Mouse (Mus musculus): Measurements from ENCODE around the gene Cnga2. TPM values are rescaled to one million over a fixed set of nuclear protein-coding genes. Genes with fewer than 3 reads are reported as not detected.
"Not testable (repeated sequence)": the region's sequence is repeated elsewhere in the genome, so short reads cannot be mapped to it uniquely, and the experiment has no call there.

Cnga2 gene
- polyA plus RNA-seq (2017; shearing (Covaris generic)), result not detected

- ATAC-seq, result no peak
Measured at GRCm38 (mm10) chrX:71991549-71991948, at the start of gene Cnga2. Gene Cnga2 (plus strand): TSS chrX:71991849.

DNA sequence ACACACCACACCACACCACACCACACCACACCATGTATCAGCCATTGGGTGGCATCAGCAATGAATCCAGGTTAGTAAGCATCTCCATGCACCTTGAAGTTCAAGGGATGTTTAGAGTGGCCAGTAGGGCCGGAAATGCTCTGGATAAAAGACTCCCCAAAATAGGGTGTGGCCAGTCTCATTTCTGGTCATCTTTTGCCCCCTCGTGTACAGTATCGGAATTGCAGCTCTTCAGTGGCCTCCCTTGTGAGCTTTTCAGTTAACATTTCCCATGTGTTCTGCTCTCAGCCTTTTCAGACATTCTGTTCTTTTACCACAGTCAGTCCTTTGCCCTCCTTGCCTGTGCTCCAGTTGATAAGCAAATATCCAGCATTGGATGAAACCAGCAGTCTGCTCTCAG lies 45.0 kb upstream of the Cnga2 start:
- ATAC-seq, result peak; percentile 43

DNA sequence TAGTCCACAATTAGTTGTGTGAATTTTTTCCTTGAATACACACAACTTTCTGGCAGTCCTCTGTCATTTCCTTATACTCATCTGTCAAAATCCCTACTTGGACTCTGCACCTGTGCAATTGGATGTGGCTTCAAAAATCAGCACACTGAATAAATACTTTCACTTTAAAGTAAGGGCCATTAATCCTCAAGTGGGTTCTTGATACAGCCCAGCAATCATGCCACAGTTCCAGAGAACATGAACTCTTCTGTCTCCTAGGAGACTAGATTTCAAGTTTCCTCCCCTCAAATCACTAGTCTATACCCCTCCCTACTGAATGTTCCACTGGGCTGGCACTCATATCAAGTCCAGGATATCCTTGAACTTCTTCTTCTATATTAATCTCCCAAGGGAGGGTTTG lies 33.3 kb upstream of the Cnga2 start:
- no peak for ATAC-seq

DNA sequence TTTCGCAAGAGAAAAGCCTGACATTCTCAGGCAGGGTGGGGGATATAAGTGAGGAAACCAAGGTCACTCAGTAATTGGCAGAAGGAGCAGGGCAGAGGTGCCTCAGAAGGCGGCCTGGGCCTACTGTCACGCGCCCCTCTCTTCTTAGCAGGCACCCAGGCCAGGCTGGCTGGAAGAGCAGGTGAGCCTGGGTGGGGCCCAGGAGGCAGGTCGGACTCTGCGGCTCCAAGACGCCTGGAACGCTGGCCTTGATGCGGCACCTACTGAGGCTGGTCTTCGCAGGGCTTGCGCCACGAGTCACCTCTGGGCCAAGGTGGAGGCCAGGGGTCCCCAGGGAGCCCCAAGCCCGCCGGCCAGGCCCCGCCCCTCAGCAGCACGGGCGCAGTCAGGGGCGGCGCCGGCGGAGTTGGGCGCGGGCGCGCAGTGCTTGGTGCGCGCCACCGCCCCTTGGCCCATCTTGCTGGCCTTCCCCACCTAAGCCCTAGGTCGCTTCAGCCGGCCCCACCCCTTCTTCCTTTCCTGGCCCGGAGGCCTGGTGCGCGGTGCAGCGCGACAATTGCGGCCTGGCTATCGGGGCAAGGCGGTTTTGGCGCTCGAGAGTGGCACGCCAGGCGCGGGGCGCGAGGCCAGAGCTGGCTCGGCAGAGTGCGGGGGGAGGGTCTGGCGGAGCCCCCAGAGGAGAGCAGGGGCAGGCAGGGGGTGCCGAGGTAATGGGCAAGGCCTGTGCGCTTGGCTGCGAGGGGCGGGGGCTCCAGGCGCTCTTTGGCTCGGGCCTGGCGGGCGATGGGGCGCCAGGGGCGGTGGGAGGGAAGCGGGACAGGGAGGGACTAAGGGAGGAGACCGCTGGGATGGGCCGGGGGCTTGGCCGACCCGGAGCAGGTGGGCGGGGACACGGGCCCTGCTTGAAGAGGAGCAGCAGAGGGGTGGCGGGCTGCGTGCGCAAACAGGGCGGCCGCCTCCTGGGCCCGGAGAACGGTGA lies 29.3 kb upstream of the Cnga2 start, which contains the start of gene Prrg3:
TSS of gene Prrg3 (plus strand) at position 552 of the 979 bp plus-strand sequence.
- no peak for ATAC-seq

DNA sequence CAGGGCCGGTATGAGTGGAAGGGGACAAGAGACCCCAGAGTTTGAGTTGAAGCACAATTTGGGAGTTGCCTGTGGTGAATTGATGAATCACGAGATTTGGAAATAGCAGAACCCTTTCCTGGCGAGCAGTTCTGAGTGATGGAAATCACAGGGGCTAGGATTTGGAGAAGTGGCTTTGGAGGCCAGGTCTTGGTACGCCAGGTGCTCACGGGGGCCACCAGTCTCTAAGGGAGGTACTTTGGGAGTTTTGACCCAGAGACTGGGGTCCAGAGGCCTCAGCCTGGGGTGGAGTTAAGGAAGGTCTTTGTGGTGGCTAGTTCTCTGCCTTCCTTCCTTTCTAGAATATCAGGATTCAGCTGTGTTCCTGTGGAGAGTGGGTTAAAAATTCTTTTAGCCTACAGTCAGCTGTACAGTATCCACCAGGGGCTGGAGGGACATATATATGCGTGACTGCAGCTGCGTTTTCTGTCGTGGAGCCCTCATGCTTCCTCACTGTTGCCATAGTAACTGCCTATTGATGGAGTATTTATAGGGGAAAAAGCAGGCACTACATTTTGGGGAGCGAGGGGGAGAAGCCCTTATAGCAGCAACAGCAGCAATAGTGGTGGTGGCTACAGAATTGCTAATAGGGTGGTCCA lies 28.3 kb upstream of the Cnga2 start:
- ATAC-seq, result no peak

- ATAC-seq, result no peak
Measured at GRCm38 (mm10) chrX:71968216-71968615, 23.4 kb upstream of the Cnga2 start.

DNA sequence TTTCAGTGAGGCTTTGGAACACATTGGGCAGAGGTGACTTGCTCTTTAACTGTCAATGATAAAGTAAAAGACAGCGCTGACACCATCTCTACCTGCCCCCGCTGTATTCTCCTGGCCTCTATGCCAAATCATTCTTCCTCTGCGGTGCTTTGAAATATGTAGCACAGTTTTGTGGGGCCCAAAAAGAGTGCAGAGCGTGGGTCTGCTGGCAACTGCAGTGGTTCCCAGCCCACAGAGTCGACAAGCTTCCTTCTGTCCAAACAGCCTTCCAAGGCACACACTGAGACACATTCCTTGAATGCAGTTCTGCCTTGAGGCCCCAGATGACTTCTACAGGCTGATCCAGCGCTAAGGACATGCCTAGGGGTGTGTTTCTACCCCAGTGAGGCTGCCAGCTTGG lies 22.8 kb upstream of the Cnga2 start:
- no peak for ATAC-seq

- no peak for ATAC-seq
Measured at GRCm38 (mm10) chrX:71971325-71971724, 20.3 kb upstream of the Cnga2 start.

DNA sequence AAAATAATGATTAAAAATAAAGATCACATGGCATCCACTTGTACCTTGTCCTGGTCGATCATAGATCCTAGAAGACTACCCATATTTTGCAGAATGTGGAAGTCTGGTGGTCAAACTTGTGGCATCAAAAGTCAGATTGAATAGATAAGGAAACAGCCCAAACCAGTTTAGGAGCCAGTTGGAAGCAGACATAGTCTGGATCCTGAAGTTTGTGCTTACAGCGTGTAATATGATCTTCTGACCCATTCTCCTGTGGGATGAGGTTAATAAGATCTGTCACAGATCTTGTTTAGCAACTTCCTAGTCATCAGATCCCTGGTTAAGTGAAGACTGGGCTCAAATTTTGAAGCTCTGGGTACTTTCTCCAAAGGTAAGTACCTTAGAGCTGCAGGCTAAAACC lies 19.0 kb upstream of the Cnga2 start, which contains the start of gene Fate1:
TSS of gene Fate1 (plus strand) at position 301 of the 400 bp plus-strand sequence.
- ATAC-seq, result no peak

GRCm38 (mm10) chrX:71977681-71978080 lies 14.0 kb upstream of the Cnga2 start:
- not testable (repeated sequence) for ATAC-seq

DNA sequence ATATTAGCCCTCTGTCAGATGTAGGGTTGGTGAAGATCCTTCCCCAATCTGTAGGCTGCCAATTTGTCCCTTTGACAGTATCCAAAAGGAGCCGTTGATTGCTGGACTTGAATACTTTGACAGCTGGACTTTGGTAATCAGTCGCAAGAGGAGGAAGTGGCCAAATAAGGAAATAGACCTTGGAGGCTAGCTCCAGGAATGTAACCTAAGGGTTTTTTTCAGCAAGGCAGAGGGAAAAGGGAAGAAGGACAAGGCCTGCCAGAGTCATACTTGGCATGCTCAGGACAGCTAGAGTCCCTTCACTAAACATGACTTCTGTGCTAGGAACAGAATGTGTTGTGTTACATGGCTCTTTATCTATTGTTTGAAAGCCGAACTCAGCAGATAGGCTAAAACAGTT lies 11.2 kb upstream of the Cnga2 start:
- no peak for ATAC-seq

DNA sequence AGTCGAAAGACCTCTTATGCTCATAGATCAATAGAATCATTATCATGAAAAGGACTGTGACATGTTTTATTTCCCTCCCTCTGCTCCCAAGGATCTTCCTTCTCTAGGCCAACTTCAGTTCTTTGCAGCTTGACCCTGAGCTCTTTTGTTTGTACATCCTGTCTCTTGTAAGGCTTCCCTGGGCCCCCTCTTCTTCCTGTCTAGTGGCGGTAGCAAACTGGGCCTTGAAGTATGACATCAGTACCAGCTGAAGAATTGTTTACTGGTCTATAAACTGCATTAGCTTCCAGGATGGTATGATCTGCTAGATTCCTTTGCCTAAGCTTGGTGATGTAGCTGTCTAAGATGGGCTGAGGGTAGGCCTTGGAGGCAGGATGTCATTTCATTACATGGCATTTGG lies 10.3 kb upstream of the Cnga2 start:
- no peak for ATAC-seq

DNA sequence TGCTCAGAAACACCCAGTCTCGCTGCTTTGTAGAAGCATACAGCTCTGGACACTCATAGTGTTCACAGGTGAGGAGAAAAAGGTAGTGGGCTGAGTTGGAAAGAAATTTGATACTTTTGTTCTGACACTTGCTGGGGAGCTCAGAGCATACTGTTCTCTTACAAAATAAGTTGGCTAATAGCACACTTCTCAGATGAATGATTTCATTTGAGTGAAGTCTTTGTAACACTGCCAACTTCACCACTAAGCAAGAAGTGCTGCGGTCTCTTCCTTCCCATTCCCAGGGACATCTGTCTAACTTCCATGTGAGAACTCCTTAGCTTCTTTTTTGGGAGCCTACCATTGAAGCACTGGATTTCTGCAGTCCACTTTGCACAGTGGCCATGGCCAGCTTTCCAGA lies 8.4 kb upstream of the Cnga2 start:
- no peak for ATAC-seq

GRCm38 (mm10) chrX:71983775-71984174 lies 7.9 kb upstream of the Cnga2 start:
- ATAC-seq, result no peak

- ATAC-seq, result no peak
Measured at GRCm38 (mm10) chrX:71995972-71996371, 4.3 kb downstream of the Cnga2 start.

DNA sequence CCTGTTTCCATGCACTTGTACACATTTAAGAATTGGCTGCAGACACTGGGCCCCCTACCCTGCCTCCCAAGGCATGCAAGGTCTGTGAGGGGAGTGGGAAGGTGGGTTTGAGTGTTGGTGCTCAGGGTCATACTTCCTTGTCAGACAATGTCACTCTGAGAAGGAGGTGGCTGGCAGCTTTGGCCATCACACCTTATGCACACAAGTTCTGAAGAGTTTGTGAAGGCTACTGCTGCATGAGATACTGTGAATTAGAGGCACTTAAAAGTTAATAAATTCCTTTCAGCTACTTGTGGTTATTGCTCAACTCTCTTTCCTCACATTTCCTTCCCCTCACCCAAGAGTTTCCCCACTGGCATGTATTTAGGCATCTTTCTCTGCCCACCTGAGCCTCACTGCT lies 18.3 kb downstream of the Cnga2 start:
- ATAC-seq, result no peak

GRCm38 (mm10) chrX:72012236-72012635 lies 20.6 kb downstream of the Cnga2 start:
- ATAC-seq, result no peak

DNA sequence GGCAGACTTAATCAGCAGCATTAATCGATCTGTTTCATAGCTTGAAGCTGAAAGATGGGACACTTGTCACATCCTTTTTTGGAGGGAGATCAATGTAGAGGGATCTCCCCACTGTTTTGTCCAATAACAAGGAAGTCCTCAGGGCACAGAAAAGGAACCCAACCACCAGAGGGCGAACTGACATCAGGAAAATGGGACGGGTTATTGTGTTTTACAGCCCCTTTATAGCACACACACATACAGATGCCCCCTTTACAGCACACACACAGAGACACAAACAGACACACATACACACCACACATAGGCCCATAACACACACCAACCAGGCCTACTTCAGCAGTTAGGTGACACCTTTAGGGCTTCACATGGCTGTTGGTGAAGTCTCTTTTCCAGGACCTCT lies 21.2 kb downstream of the Cnga2 start:
- no peak for ATAC-seq

- no peak for ATAC-seq
Measured at GRCm38 (mm10) chrX:72022241-72022640, 30.6 kb downstream of the Cnga2 start.

DNA sequence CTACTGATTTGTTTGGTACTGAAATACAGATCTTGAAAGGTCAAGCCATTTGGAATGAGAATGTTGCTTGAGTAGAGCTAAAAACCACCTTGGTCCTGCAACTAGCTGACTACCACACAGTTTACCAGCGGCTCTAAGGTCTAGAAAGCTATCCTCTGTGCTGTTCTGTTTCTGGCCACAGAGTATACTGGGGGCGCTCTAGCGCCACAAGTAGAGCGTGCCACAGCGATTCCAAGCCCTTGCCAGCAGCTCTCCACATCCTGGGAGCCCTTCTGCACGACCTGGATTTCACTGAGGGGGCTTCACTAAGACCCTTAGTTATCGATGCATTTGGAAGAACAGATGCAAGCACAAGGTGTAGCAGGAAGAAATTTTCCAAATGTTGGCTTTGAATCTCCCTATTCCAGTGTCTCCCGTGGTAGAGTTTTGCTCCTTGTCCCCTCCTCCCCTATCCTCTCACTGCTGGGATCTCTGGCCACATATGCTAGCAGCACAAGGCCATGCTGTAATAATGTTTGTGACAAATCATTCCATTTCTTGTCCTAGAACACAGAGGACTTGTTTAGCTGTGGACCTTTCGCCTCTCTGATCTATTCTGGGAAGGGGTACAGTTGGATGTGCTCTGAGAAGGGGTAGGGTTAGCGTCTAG lies 31.2 kb downstream of the Cnga2 start:
- ATAC-seq, result no peak

DNA sequence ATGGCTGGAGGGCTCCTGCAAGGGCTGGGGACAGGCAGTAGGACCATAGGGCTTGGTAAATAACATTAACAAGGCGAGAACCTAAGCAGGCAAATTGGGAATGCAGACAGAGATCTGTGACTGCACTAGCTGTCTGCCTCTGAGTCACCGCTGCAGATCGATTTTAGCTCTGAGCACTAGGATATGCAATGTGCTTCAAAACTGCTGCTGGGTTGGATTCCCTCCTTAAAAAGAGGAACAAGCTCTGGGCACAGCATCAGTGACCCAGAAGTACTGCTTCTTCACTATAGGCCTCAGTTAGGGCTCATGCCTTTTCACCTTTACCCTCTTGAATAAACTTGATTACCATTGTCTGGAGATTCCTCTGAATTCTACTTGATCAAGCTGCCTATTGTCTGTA lies 31.9 kb downstream of the Cnga2 start:
- no peak for ATAC-seq

DNA sequence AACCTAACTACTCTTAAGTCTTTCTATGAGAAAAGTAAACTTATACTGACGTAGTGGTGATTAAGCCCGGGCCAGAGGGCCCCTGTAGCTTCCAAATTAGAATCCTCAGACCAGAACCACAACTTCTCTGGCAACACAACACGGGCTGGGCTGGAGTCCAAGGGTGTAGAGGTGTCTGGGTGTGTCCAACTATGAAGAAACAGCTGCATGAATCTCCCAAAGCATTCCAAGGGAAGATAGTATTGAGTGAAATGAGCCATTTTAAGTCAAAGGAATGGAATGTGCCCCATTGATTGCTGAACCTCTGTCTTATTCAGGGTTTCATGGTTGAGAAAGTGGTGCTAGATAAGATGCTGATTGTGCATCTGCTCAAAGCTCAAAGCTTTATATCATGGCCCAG lies 52.4 kb downstream of the Cnga2 start:
- no peak for ATAC-seq

- no peak for ATAC-seq
Measured at GRCm38 (mm10) chrX:72047918-72048317, 56.3 kb downstream of the Cnga2 start.

Measured in activated CD4-positive, CD25-positive, alpha-beta regulatory T cell, adult 4 months (primary cell).